7 mouse cellular contexts compared by ENCODE assay signal in the genomic region with DNA sequence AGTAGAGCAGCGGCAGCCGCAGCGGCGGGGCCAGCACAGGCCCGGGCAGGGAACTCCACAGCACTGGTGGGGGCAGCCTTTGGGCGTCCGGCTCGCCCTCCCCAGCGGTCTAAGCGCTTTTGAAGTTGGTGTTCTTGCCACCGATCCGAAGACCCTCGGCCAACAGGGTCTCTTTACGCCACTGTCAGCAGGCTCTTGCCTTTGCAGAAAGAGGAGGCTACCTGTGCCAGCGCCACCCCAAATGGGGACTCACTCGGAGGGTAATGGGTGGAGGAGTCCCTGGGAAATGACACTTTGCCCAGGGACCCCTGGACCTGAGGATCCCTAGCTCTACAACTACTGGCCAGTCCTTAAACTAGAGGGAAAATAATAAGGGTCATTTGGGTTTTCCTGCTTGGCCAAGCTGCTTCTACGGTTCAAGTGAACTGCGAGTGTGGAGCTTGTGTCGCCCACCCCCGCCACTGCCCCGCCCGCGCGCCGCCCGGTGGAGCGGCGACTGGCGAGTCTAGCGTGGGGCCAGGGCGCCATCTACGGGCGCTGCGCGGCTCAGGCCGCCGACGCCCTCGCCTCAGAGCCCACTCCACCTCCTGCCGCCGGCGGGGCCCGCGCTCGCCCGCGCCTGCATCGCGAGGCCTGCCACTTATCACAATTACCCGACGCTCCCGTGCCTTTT. TPM values are rescaled to one million over a fixed set of nuclear protein-coding genes. Genes with fewer than 3 reads are reported as not detected.
DNase-seq lines count a peak whose midpoint lies in the region; ATAC-seq lines count a peak whose summit lies in the region.

No protein-coding gene starts in this region.

- peak; percentile 57 for DNase-seq in urinary bladder, postnatal 14 days (ENCODE audit: low spot score)
- DNase-seq in urinary bladder, adult 18-20 months (ENCODE audit: low spot score in 2 of 2): no peak
- DNase-seq in embryo, embryonic 9.5 days (ENCODE audit: extremely low spot score): peak; percentile 83
- peak; percentile 88 for DNase-seq in limb, embryonic 10.5 days (ENCODE audit: low spot score)
- peak; percentile 67 for DNase-seq in thymus, postnatal 14 days

- H3K9me3 ChIP-seq in heart, embryonic 14.5 days (ENCODE audit: control insufficient read depth, low read length): no peaks in the 10 kb centered on the region; the same call in 1 of the 2 replicates
- no peaks in the 10 kb centered on the region for H3K9me3 ChIP-seq in limb, embryonic 10.5 days (replicated peaks)
- H3K9me3 ChIP-seq in midbrain, embryonic 12.5 days: no peaks in the 10 kb centered on the region

- H3K27me3 ChIP-seq in heart, embryonic 14.5 days (ENCODE audit: control insufficient read depth, insufficient read depth, low read length): peaks cover 93% of the 10 kb centered on the region
- peaks cover 94% of the 10 kb centered on the region for H3K27me3 ChIP-seq in limb, embryonic 10.5 days (ENCODE audit: low read depth, poor library complexity, severe bottlenecking)
- H3K27me3 ChIP-seq in midbrain, embryonic 12.5 days: peaks cover 85% of the 10 kb centered on the region

- WGBS in heart, embryonic 14.5 days: under 1% methylated on average over 52 of the region's 52 CpGs
- under 1% methylated on average over 52 of the region's 52 CpGs for WGBS in limb, embryonic 10.5 days
- WGBS in midbrain, embryonic 12.5 days: under 1% methylated on average over 52 of the region's 52 CpGs

- peak overlapping the region; percentile 69 for H3K4me2 ChIP-seq in heart, embryonic 14.5 days (ENCODE audit: low read length)
- H3K4me2 ChIP-seq in midbrain, embryonic 12.5 days (replicated peaks): peak overlapping the region; percentile 70

- H3K27ac ChIP-seq in heart, embryonic 14.5 days (replicated peaks in 1 of 2; ENCODE audit: control insufficient read depth in 1 of 2, insufficient read depth in 1 of 2, low read depth in 2 of 2, low read length in 2 of 2): no peak overlapping the region
- peak overlapping the region; percentile 64 for H3K27ac ChIP-seq in limb, embryonic 10.5 days
- H3K27ac ChIP-seq in midbrain, embryonic 12.5 days (replicated peaks): peak overlapping the region; percentile 66

- peak overlapping the region; percentile 25; the same call in 1 of the 2 replicates for H3K9ac ChIP-seq in heart, embryonic 14.5 days (ENCODE audit: low read length)
- H3K9ac ChIP-seq in midbrain, embryonic 12.5 days (replicated peaks): peak overlapping the region; percentile 43

- H3K4me1 ChIP-seq in heart, embryonic 14.5 days (ENCODE audit: control insufficient read depth in 2 of 2, insufficient read depth in 2 of 2, low read length in 2 of 2): peaks cover 12 to 41% of the 10 kb centered on the region in 2 experiments; a peak in 3 of 4 replicates
- H3K4me1 ChIP-seq in limb, embryonic 10.5 days: peaks cover 68% of the 10 kb centered on the region
- H3K4me1 ChIP-seq in midbrain, embryonic 12.5 days: peaks cover 52% of the 10 kb centered on the region

- peak overlapping the region; percentile 17 to 44; a peak in 3 of 4 replicates for H3K4me3 ChIP-seq in heart, embryonic 14.5 days (ENCODE audit: control insufficient read depth in 1 of 2, insufficient read depth in 1 of 2, low read depth in 1 of 2, low read length in 2 of 2)
- peak overlapping the region; percentile 57 for H3K4me3 ChIP-seq in limb, embryonic 10.5 days
- peak overlapping the region; percentile 52 for H3K4me3 ChIP-seq in midbrain, embryonic 12.5 days

- no peak for ATAC-seq in heart, embryonic 14.5 days (ENCODE audit: insufficient number of reproducible peaks, insufficient read depth, low FRiP score, low read depth)
- ATAC-seq in midbrain, embryonic 12.5 days (ENCODE audit: low FRiP score, low read depth): peak; percentile 51

- H3K36me3 ChIP-seq in heart, embryonic 14.5 days (ENCODE audit: control insufficient read depth, insufficient read depth, low read length): no peaks in the 10 kb centered on the region
- no peaks in the 10 kb centered on the region for H3K36me3 ChIP-seq in limb, embryonic 10.5 days
- H3K36me3 ChIP-seq in midbrain, embryonic 12.5 days: no peaks in the 10 kb centered on the region

RNA-seq across cellular contexts. Expression of a gene that starts 7.0 kb away (rescaled TPM):
- polyA plus RNA-seq in heart, embryonic 14.5 days (2014; fragmentation: Nextera tagmentation; extraction: Ambion mirVana): 2.2 and 2.3 TPM in 2 replicates
- 3.1 and 6.3 TPM in 2 replicates for polyA plus RNA-seq in limb, embryonic 10.5 days (2016; fragmentation: Nextera tagmentation; extraction: Ambion mirVana)
- 23.3 and 24.9 TPM in 2 replicates for polyA plus RNA-seq in midbrain, embryonic 12.5 days (2016; fragmentation: Nextera tagmentation; extraction: Ambion mirVana)

Comparison
In these comparisons a context has a peak if more than half of its experiments do, and no peak if none do; other contexts are left out.
1. DNase-seq: peak in urinary bladder, postnatal 14 days (single experiment), embryo, embryonic 9.5 days (single experiment), limb, embryonic 10.5 days (single experiment) and thymus, postnatal 14 days (single experiment); none in urinary bladder, adult 18-20 months (0 of 2).
2. H3K27ac ChIP-seq: peak in limb, embryonic 10.5 days (single experiment) and midbrain, embryonic 12.5 days (single experiment); none in heart, embryonic 14.5 days (0 of 2).
3. Peak in every context shown above with its lines, with median percentiles within 50 percentile points of each other: H3K4me3 ChIP-seq.